Mouse (Mus musculus) liver, adult 2 months (tissue): ENCODE results near the gene Plxna1.

ENCODE experiments used
- CTCF ChIP-seq: fragments of 200-500 bp; IDR thresholded peaks from 2 replicates; pipeline ENCODE4 v1.5.1; 2011; ENCODE audit warnings: low read depth, low read length, control low read depth
- POLR2A ChIP-seq: fragments of 200-500 bp; IDR thresholded peaks from 2 replicates; pipeline ENCODE4 v1.6.1; 2011; ENCODE audit warnings: low read length, control low read depth; ENCODE audit not compliant: insufficient read depth; ENCODE audit errors: extremely low read depth

GRCm38 (mm10) chr6:89380751-89381150 is 18.3 kb upstream of the Plxna1 start:
- TF ChIP-seq CTCF, result no peak
- TF ChIP-seq POLR2A, result no peak
